Mouse (Mus musculus) C2C12 (cell line): ENCODE measurements at regions not wholly inside any gene's neighbourhood (a gene's known extent, or its start where the extent isn't known, plus 50 kb on each side); places are given as distances from the start of the nearest gene placed in this dataset.

Experiments
- CTCF ChIP-seq: IDR thresholded peaks from one replicate; pipeline ENCODE4 v1.5.1; 2011; ENCODE audit not compliant: control insufficient read depth, insufficient read depth, insufficient read length
- MAX ChIP-seq: IDR thresholded peaks from one replicate; pipeline ENCODE4 v1.6.1; 2011; ENCODE audit warnings: mild to moderate bottlenecking, control low read depth
- MYOD1 ChIP-seq: IDR thresholded peaks from one replicate; pipeline ENCODE4 v1.6.1; 2011; ENCODE audit warnings: low read depth; ENCODE audit not compliant: control insufficient read depth, insufficient read length
- MYOG ChIP-seq: IDR thresholded peaks from one replicate; pipeline ENCODE4 v1.6.1; 2011; ENCODE audit not compliant: control insufficient read depth, insufficient read length; ENCODE audit errors: extremely low read depth
- USF1 ChIP-seq: IDR thresholded peaks from one replicate; pipeline ENCODE4 v1.6.1; 2011; ENCODE audit warnings: low read depth, mild to moderate bottlenecking, control low read depth, moderate library complexity

GRCm38 (mm10) chr15:62958506-62959330, 886.3 kb downstream of the Gsdmc2 start:
- TF ChIP-seq CTCF (no peak), USF1 (no peak), MYOD1 (no peak), MAX (no peak), MYOG (no peak)
